In genomic region chr13:99069767-99070166, GRCm38 (mm10) we compare ENCODE assay signal across 28 mouse cellular contexts.
A peak's percentile ranks its signal among the peaks of the same experiment; 100 is the strongest.
DNase-seq lines count a peak whose midpoint lies in the region; ATAC-seq lines count a peak whose summit lies in the region.
"Had no signal": no experiment of that assay in that cellular context is flagged by ENCODE, and none has a peak within 500 bp of the region (broad histone marks: within the 10 kb centered on the region; RNA-seq: fewer than 3 reads in every experiment).

No protein-coding gene starts in this region.

- H3K27ac ChIP-seq in hindbrain, embryonic 13.5 days: peak overlapping the region; percentile 23; the same call in 1 of the 2 replicates
- no peak overlapping the region for H3K27ac ChIP-seq in hindbrain, embryonic 11.5 days (ENCODE audit: low read depth, low read length)
- H3K27ac ChIP-seq: heart, embryonic 13.5 days; kidney, postnatal 0 days; midbrain, embryonic 15.5 days; stomach, embryonic 15.5 days had no signal

- no peaks in the 10 kb centered on the region for H3K36me3 ChIP-seq in hindbrain, embryonic 13.5 days
- no peaks in the 10 kb centered on the region for H3K36me3 ChIP-seq in hindbrain, embryonic 11.5 days (ENCODE audit: control insufficient read depth, insufficient read depth, low read length)
- H3K36me3 ChIP-seq: G1E; heart, embryonic 13.5 days; midbrain, embryonic 15.5 days; stomach, embryonic 15.5 days had no signal

- DNase-seq in hindbrain, embryonic 11.5 days (ENCODE audit: low spot score): no peak
- DNase-seq in left cerebral cortex, adult 9 months (ENCODE audit: low spot score in 2 of 2): peak; percentile 42 to 56
- no peak for DNase-seq in left cerebral cortex, postnatal 4 days
- DNase-seq in brain, adult 2 months (ENCODE audit: low read depth, low spot score): peak; percentile 82
- DNase-seq in left cerebral cortex, postnatal 14 days (ENCODE audit: low spot score in 2 of 2): peak; percentile 37 to 43
- no peak for DNase-seq in gastrocnemius, postnatal 4 days (ENCODE audit: low spot score in 2 of 2)
- DNase-seq: adrenal gland, postnatal 36 days; B cell, adult 2 months; cerebellum, adult 11 months; cerebellum, adult 9-11 months; forebrain, postnatal 0 days; heart, postnatal 14 days; kidney, adult 18-20 months; layer of hippocampus, adult 9-11 months; lung, postnatal 4 days; right cerebral cortex, postnatal 4 days; thymus, adult 18-20 months; thymus, postnatal 36 days had no signal

- no peak overlapping the region for H3K4me2 ChIP-seq in hindbrain, embryonic 13.5 days
- no peak overlapping the region for H3K4me2 ChIP-seq in hindbrain, embryonic 11.5 days (replicated peaks; ENCODE audit: low read depth, low read length)
- H3K4me2 ChIP-seq: heart, embryonic 13.5 days; midbrain, embryonic 15.5 days; stomach, embryonic 15.5 days had no signal

- H3K4me1 ChIP-seq in hindbrain, embryonic 13.5 days (replicated peaks): peaks cover 25% of the 10 kb centered on the region
- H3K4me1 ChIP-seq in hindbrain, embryonic 11.5 days (replicated peaks; ENCODE audit: control insufficient read depth, insufficient read depth, low read length): no peaks in the 10 kb centered on the region
- H3K4me1 ChIP-seq: midbrain, embryonic 15.5 days had no signal

- WGBS in hindbrain, embryonic 13.5 days: 80% methylated on average over 10 of the region's 10 CpGs
- 91% methylated on average over 10 of the region's 10 CpGs for WGBS in hindbrain, embryonic 11.5 days

- no peak for ATAC-seq in hindbrain, embryonic 13.5 days (ENCODE audit: low FRiP score)
- no peak for ATAC-seq in hindbrain, embryonic 11.5 days (ENCODE audit: low FRiP score)
- ATAC-seq: forebrain, postnatal 0 days; inflammation-experienced regulatory T-cells, adult 6 months; midbrain, embryonic 15.5 days; Patski had no signal

- H3K4me3 ChIP-seq in hindbrain, embryonic 13.5 days: no peak overlapping the region
- H3K4me3 ChIP-seq in hindbrain, embryonic 11.5 days (ENCODE audit: low read depth, low read length): no peak overlapping the region
- H3K4me3 ChIP-seq: heart, embryonic 13.5 days; midbrain, embryonic 15.5 days; myocyte; stomach, embryonic 15.5 days had no signal

- intact Hi-C loops in left cerebral cortex, postnatal 4 days (cut with DNase I): no loop called here
- intact Hi-C loops in left cerebral cortex, postnatal 14 days (cut with DNase I): no loop called here

- H3K9me3 ChIP-seq in hindbrain, embryonic 13.5 days: no peaks in the 10 kb centered on the region
- no peaks in the 10 kb centered on the region for H3K9me3 ChIP-seq in hindbrain, embryonic 11.5 days (ENCODE audit: control insufficient read depth, low read length)
- H3K9me3 ChIP-seq: G1E; heart, embryonic 13.5 days; midbrain, embryonic 15.5 days; stomach, embryonic 15.5 days had no signal

- no peaks in the 10 kb centered on the region for H3K27me3 ChIP-seq in hindbrain, embryonic 13.5 days
- no peaks in the 10 kb centered on the region for H3K27me3 ChIP-seq in hindbrain, embryonic 11.5 days (ENCODE audit: control insufficient read depth, insufficient read depth, low read length)
- H3K27me3 ChIP-seq: CH12.LX; midbrain, embryonic 15.5 days; Patski; stomach, embryonic 15.5 days had no signal

- no peak overlapping the region for H3K9ac ChIP-seq in hindbrain, embryonic 13.5 days
- no peak overlapping the region for H3K9ac ChIP-seq in hindbrain, embryonic 11.5 days (ENCODE audit: low read depth, low read length)
- H3K9ac ChIP-seq: forebrain, postnatal 0 days; heart, embryonic 13.5 days; midbrain, embryonic 15.5 days; stomach, embryonic 15.5 days had no signal

Comparison
In these comparisons a context has a peak if more than half of its experiments do, and no peak if none do; other contexts are left out.
1. DNase-seq: peak in left cerebral cortex, adult 9 months (2 of 2), brain, adult 2 months (single experiment) and left cerebral cortex, postnatal 14 days (2 of 2); none in hindbrain, embryonic 11.5 days (single experiment), left cerebral cortex, postnatal 4 days (single experiment) and gastrocnemius, postnatal 4 days (0 of 2).